Mouse (Mus musculus): ENCODE measurements at regions not wholly inside any gene's neighbourhood (a gene's known extent, or its start where the extent isn't known, plus 50 kb on each side); places are given as distances from the start of the nearest gene placed in this dataset.

DNA sequence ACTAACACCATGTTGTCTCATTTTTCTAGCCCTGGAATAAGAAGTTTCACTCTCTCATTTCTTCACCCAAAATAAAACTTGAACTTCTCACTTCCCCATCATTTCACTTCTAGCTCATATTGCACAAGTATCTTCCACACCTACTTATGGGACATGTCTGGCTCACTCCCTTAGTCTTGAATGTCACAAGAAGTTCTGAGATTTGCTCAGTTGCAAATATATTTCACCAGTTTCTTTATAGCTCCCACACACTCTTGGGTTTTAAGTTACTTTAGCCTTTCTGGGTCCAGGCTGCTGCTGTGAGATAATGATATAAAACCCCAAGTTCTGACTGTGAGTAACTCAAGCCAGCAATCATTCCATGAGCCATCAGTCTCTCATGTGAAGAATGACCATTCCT is 350.0 kb upstream of the Plxna2 start:
- Histone ChIP-seq H3K36me3 (replicated peaks; ENCODE audit: control insufficient read depth, insufficient read depth, low read depth, low read length) (no peaks in the 10 kb centered on the region), H3K27ac (replicated peaks; ENCODE audit: low read depth, low read length) (no peak overlapping the region), H3K4me1 (ENCODE audit: control insufficient read depth, insufficient read depth, low read length) (no peaks in the 10 kb centered on the region), H3K4me3 (ENCODE audit: low read depth, low read length) (no peak overlapping the region), H3K27me3 (ENCODE audit: control insufficient read depth, insufficient read depth, low read length) (no peaks in the 10 kb centered on the region), H3K9me3 (replicated peaks; ENCODE audit: control insufficient read depth, low read length) (no peaks in the 10 kb centered on the region), H3K9ac (replicated peaks; ENCODE audit: low read length) (no peak overlapping the region), H3K4me2 (ENCODE audit: low read depth, low read length) (no peak overlapping the region)
- DNase-seq (ENCODE audit: low spot score): no peak
- no peak for ATAC-seq (replicated peaks; ENCODE audit: insufficient number of reproducible peaks, low FRiP score, low TSS enrichment, low read depth)

DNA sequence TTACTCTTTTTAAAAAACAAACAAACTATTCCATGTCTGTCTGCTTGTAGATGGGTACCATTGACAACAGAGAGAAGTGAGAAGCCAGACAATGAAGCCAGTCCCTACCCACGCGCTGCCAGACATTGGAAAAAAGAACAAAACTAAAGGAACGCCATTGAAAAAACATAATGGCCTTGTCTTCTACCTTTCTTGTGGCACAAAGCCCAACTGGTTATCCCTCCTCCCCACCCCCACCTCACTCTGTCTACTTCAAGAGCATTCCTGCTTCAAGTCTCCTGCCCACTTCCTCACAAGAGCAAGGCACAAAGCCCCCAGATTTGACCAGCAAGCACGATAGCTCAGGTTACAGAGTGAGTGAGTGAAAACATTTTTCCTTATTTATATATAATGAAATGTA is 355.6 kb upstream of the Plxna2 start:
- Histone ChIP-seq H3K27ac (replicated peaks; ENCODE audit: low read depth, low read length) (no peak overlapping the region), H3K4me2 (ENCODE audit: low read depth, low read length) (no peak overlapping the region), H3K4me1 (ENCODE audit: control insufficient read depth, insufficient read depth, low read length) (no peaks in the 10 kb centered on the region), H3K4me3 (ENCODE audit: low read depth, low read length) (no peak overlapping the region), H3K9ac (replicated peaks; ENCODE audit: low read length) (no peak overlapping the region), H3K27me3 (ENCODE audit: control insufficient read depth, insufficient read depth, low read length) (no peaks in the 10 kb centered on the region), H3K9me3 (replicated peaks; ENCODE audit: control insufficient read depth, low read length) (no peaks in the 10 kb centered on the region), H3K36me3 (replicated peaks; ENCODE audit: control insufficient read depth, insufficient read depth, low read depth, low read length) (no peaks in the 10 kb centered on the region)
- ATAC-seq (replicated peaks; ENCODE audit: insufficient number of reproducible peaks, low FRiP score, low TSS enrichment, low read depth) (no peak), DNase-seq (ENCODE audit: low spot score) (no peak)
- WGBS: 65% methylated on average over 4 of the region's 4 CpGs

DNA sequence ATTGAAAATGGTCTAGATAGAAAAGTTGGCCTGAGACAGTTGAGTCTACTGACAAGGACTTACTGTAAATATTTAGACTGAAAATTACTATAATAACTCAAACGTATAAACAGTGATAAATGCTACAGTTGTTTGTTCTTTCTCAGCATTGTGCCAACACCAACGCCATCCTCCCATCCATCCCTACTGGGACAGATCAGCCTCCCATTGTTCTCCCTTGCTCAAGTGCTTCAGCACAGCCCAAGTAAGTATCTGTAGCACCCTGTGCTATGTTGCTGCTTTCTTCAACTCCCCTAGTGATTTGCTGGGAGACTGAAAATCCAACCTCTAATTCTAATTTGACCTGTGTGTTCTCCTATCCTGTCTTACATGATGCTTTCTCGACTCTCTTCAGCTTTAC is 358.1 kb upstream of the Plxna2 start:
- H3K27ac ChIP-seq (replicated peaks; ENCODE audit: low read depth, low read length): no peak overlapping the region

DNA sequence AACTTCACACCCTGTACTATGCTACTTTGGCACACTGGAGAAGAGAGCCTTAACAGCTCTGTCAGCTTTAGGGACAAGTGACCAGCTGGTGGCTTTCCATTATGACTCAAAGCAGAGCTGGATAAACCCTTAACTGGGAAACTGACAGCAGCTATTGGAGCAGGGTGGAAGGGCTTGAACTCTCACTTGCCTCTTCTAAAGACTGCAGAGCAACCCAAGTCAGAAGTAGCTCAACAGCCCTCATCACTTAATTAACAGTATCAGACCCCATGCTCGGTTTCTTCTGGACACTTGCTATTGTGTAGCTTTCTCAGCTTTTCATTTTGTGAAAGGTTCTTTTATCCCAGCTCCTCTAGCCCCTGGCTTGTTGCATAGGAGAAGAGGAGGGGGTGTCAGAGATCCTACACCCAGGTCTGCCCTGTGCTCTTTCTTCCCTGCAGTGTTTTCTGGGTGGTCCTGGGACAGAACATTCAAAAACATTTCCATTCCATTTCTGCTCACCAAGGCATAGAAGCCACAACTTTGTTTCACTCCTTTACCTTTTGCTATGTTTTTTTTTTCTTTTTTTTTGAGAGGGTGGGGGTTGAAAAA is 373.1 kb upstream of the Plxna2 start:
- no peak overlapping the region for H3K27ac ChIP-seq (replicated peaks; ENCODE audit: low read depth, low read length)
- no peaks in the 10 kb centered on the region for H3K4me1 ChIP-seq (ENCODE audit: control insufficient read depth, insufficient read depth, low read length)
- ATAC-seq (replicated peaks; ENCODE audit: insufficient number of reproducible peaks, low FRiP score, low TSS enrichment, low read depth) (peak; percentile 62; the same call in 1 of the 2 replicates), DNase-seq (ENCODE audit: low spot score) (no peak)
- 12% methylated on average over 1 of the region's 1 CpGs for WGBS
- H3K27me3 ChIP-seq (ENCODE audit: control insufficient read depth, insufficient read depth, low read length): no peaks in the 10 kb centered on the region
- no peaks in the 10 kb centered on the region for H3K36me3 ChIP-seq (replicated peaks; ENCODE audit: control insufficient read depth, insufficient read depth, low read depth, low read length)
- H3K4me2 ChIP-seq (ENCODE audit: low read depth, low read length): no peak overlapping the region
- no peak overlapping the region for H3K4me3 ChIP-seq (ENCODE audit: low read depth, low read length)
- H3K9ac ChIP-seq (replicated peaks; ENCODE audit: low read length): no peak overlapping the region; the same call in 1 of the 2 replicates
- H3K9me3 ChIP-seq (replicated peaks; ENCODE audit: control insufficient read depth, low read length): no peaks in the 10 kb centered on the region

More for the DNA sequence above, 358.1 kb upstream of the Plxna2 start:
- Histone ChIP-seq H3K27me3 (ENCODE audit: control insufficient read depth, insufficient read depth, low read length) (no peaks in the 10 kb centered on the region), H3K9ac (replicated peaks; ENCODE audit: low read length) (no peak overlapping the region), H3K4me2 (ENCODE audit: low read depth, low read length) (no peak overlapping the region), H3K36me3 (replicated peaks; ENCODE audit: control insufficient read depth, insufficient read depth, low read depth, low read length) (no peaks in the 10 kb centered on the region), H3K4me1 (ENCODE audit: control insufficient read depth, insufficient read depth, low read length) (no peaks in the 10 kb centered on the region), H3K9me3 (replicated peaks; ENCODE audit: control insufficient read depth, low read length) (no peaks in the 10 kb centered on the region), H3K4me3 (ENCODE audit: low read depth, low read length) (no peak overlapping the region)
- DNase-seq (ENCODE audit: low spot score) (no peak), ATAC-seq (replicated peaks; ENCODE audit: insufficient number of reproducible peaks, low FRiP score, low TSS enrichment, low read depth) (no peak)
- WGBS: 77% methylated on average over 3 of the region's 3 CpGs

DNA sequence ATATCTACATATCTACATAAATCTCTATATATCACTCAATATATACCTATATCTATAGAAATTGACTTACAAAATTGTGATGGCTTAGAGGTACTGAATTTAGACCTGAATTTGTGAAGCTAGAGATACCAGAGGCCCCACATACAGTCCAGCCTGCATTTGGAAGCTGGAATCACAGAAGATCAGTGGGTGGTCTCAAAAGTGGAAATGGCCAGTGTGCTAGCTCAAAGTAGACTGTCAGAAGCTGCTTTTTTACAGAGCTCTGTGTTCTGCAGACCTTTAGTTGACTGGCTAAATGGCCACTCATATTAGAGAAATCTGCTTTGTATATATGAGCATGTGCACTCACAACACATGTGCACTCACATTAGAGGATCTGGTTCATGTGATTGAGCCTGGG is 376.9 kb upstream of the Plxna2 start:
- Histone ChIP-seq H3K4me2 (ENCODE audit: low read depth, low read length) (no peak overlapping the region), H3K9ac (replicated peaks; ENCODE audit: low read length) (no peak overlapping the region), H3K4me1 (ENCODE audit: control insufficient read depth, insufficient read depth, low read length) (no peaks in the 10 kb centered on the region), H3K36me3 (replicated peaks; ENCODE audit: control insufficient read depth, insufficient read depth, low read depth, low read length) (no peaks in the 10 kb centered on the region), H3K4me3 (ENCODE audit: low read depth, low read length) (no peak overlapping the region), H3K27ac (replicated peaks; ENCODE audit: low read depth, low read length) (no peak overlapping the region), H3K27me3 (ENCODE audit: control insufficient read depth, insufficient read depth, low read length) (no peaks in the 10 kb centered on the region), H3K9me3 (replicated peaks; ENCODE audit: control insufficient read depth, low read length) (no peaks in the 10 kb centered on the region)
- ATAC-seq (replicated peaks; ENCODE audit: insufficient number of reproducible peaks, low FRiP score, low TSS enrichment, low read depth) (no peak), DNase-seq (ENCODE audit: low spot score) (no peak)

DNA sequence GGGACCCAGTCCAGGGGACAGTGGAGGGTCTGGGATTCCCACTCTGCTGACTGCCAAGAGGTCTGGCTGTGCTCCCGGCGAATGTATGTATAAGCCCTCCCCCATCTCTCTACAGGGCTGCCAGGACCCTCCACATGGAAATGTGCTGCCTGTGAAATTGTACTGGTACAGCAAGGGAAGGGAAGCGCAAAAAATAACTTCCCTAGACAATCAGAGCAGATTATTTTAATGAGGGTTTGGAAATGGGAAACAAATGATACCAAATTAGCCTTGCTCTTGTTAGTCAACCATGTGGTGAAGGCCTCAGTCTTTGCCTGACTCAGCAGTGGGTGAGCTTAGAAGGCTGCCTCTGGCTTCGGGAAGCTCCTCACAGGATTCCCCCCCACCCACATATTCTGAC is 386.8 kb upstream of the Plxna2 start:
- 38% methylated on average over 4 of the region's 4 CpGs for WGBS
- DNase-seq (ENCODE audit: low spot score) (peak; percentile 34), ATAC-seq (replicated peaks; ENCODE audit: insufficient number of reproducible peaks, low FRiP score, low TSS enrichment, low read depth) (0 out of 2 replicates have a peak, but pooled peaks have one; percentile 67)
- Histone ChIP-seq H3K27ac (replicated peaks; ENCODE audit: low read depth, low read length) (no peak overlapping the region), H3K27me3 (ENCODE audit: control insufficient read depth, insufficient read depth, low read length) (no peaks in the 10 kb centered on the region), H3K4me2 (ENCODE audit: low read depth, low read length) (no peak overlapping the region), H3K9ac (replicated peaks; ENCODE audit: low read length) (no peak overlapping the region), H3K4me3 (ENCODE audit: low read depth, low read length) (no peak overlapping the region), H3K9me3 (replicated peaks; ENCODE audit: control insufficient read depth, low read length) (no peaks in the 10 kb centered on the region), H3K4me1 (ENCODE audit: control insufficient read depth, insufficient read depth, low read length) (peaks cover 2% of the 10 kb centered on the region; the same call in 1 of the 2 replicates), H3K36me3 (replicated peaks; ENCODE audit: control insufficient read depth, insufficient read depth, low read depth, low read length) (no peaks in the 10 kb centered on the region)

DNA sequence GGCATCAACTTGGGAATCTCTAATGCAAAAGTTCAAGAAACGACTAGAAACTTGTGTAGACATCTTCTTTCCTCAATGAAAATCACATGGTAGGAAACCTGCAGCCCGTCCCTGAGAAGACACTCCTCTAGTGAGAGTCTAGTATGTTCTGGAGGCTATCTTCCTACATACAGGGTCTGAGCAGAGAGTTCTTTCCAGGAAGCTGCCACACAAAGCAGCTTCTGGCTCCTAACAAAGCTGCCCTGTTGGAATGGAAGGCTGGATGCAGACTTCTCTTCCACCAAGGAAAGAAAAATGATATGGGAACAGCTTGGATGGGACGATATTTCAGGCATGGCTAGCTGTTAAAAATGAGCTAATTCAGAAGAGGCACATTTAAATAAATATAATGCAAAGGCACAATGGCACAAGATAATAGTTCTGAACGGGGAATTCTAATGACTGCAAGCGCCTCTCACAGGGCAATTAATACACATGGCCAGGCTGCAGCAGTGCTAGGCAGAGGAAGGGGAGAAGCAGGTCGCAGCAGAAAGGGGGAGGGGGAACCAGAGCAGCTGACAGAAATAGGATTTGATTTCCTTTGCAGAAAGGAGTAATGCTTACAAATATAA is 391.4 kb upstream of the Plxna2 start:
- DNase-seq (ENCODE audit: low spot score): no peak
- Histone ChIP-seq H3K36me3 (replicated peaks; ENCODE audit: control insufficient read depth, insufficient read depth, low read depth, low read length) (no peaks in the 10 kb centered on the region), H3K4me2 (ENCODE audit: low read depth, low read length) (no peak overlapping the region), H3K27me3 (ENCODE audit: control insufficient read depth, insufficient read depth, low read length) (no peaks in the 10 kb centered on the region), H3K9ac (replicated peaks; ENCODE audit: low read length) (no peak overlapping the region), H3K9me3 (replicated peaks; ENCODE audit: control insufficient read depth, low read length) (no peaks in the 10 kb centered on the region), H3K27ac (replicated peaks; ENCODE audit: low read depth, low read length) (no peak overlapping the region), H3K4me1 (ENCODE audit: control insufficient read depth, insufficient read depth, low read length) (peaks cover 2% of the 10 kb centered on the region; the same call in 1 of the 2 replicates), H3K4me3 (ENCODE audit: low read depth, low read length) (no peak overlapping the region)
- no peak for ATAC-seq (replicated peaks; ENCODE audit: insufficient number of reproducible peaks, low FRiP score, low TSS enrichment, low read depth)
- WGBS: 23% methylated on average over 6 of the region's 6 CpGs

DNA sequence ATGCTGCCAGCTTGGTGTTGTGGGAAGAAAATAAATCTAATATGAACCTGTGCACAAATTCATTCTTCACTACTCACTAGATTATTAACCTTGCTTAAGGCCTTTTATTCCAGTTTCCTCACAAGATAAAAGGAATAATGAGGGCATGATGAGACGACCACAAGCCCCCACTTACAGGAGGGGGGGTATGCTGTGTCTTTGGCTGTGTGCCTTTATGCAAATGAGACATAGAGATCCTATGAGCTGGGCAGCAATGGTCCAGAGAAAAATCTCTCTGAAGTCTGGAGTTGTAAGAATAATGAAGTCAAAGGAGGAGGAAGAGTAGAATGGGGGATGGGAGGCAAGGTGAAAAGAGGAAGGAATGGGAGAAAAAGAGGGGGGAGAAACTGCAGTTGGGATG is 392.2 kb upstream of the Plxna2 start:
- Histone ChIP-seq H3K4me1 (ENCODE audit: control insufficient read depth, insufficient read depth, low read length) (no peaks in the 10 kb centered on the region), H3K27ac (replicated peaks; ENCODE audit: low read depth, low read length) (no peak overlapping the region)

More for the DNA sequence above, 392.2 kb upstream of the Plxna2 start:
- DNase-seq (ENCODE audit: low spot score) (no peak), ATAC-seq (replicated peaks; ENCODE audit: insufficient number of reproducible peaks, low FRiP score, low TSS enrichment, low read depth) (no peak)
- Histone ChIP-seq H3K9me3 (replicated peaks; ENCODE audit: control insufficient read depth, low read length) (no peaks in the 10 kb centered on the region), H3K4me3 (ENCODE audit: low read depth, low read length) (no peak overlapping the region), H3K4me2 (ENCODE audit: low read depth, low read length) (no peak overlapping the region), H3K9ac (replicated peaks; ENCODE audit: low read length) (no peak overlapping the region), H3K36me3 (replicated peaks; ENCODE audit: control insufficient read depth, insufficient read depth, low read depth, low read length) (no peaks in the 10 kb centered on the region), H3K27me3 (ENCODE audit: control insufficient read depth, insufficient read depth, low read length) (no peaks in the 10 kb centered on the region)
- 37% methylated on average over 1 of the region's 1 CpGs for WGBS

All from embryonic facial prominence, embryonic 11.5 days (tissue).